Mouse (Mus musculus): ENCODE data around the gene Scg5. TPM values are rescaled to one million over a fixed set of nuclear protein-coding genes. Genes with fewer than 3 reads are reported as not detected.

Gene Scg5
- polyA plus RNA-seq (2014; fragmentation: Illumina TruSeq; extraction: RNeasy Lipid Tissue Mini Kit (QIAGEN cat#74804); ENCODE audit: low replicate concordance), result 9.2 TPM

GRCm38 (mm10) chr2:113828943-113829882 is at the start of gene Scg5:
Gene Scg5, minus strand, starts transcription at chr2:113829121.

GRCm38 (mm10) chr2:113848245-113849121 is 19.6 kb upstream of the Scg5 start, which contains the start of gene Arhgap11a:
Gene Arhgap11a, minus strand, starts transcription at chr2:113848661.

GRCm38 (mm10) chr2:113758311-113759161 is 70.4 kb downstream of the Scg5 start, which contains the start of gene Grem1:
Gene Grem1, minus strand, starts transcription at chr2:113758646.

Other genes starting within 250 kb of the Scg5 start
- gene Grem1, start 70.5 kb downstream of the Scg5 start, polyA plus RNA-seq (2014; fragmentation: Illumina TruSeq; extraction: RNeasy Lipid Tissue Mini Kit (QIAGEN cat#74804); ENCODE audit: low replicate concordance), result 62.1 TPM
- 37.9 TPM for gene Arhgap11a, start 19.5 kb upstream of the Scg5 start, polyA plus RNA-seq (2014; fragmentation: Illumina TruSeq; extraction: RNeasy Lipid Tissue Mini Kit (QIAGEN cat#74804); ENCODE audit: low replicate concordance)
- gene Gjd2, start 184.5 kb upstream of the Scg5 start, polyA plus RNA-seq (2014; fragmentation: Illumina TruSeq; extraction: RNeasy Lipid Tissue Mini Kit (QIAGEN cat#74804); ENCODE audit: low replicate concordance), result 0.26 TPM
- not detected for gene Actc1, start 224.4 kb upstream of the Scg5 start, polyA plus RNA-seq (2014; fragmentation: Illumina TruSeq; extraction: RNeasy Lipid Tissue Mini Kit (QIAGEN cat#74804); ENCODE audit: low replicate concordance)

Measured in small intestine, adult 10 weeks (tissue).